Mouse (Mus musculus) retina, postnatal 7 days (tissue): Measurements from ENCODE around the gene Nup107.
"Not testable (repeated sequence)": the region's sequence is repeated elsewhere in the genome, so short reads cannot be mapped to it uniquely, and the experiment has no call there.

Experiments
- DNase-seq: peaks from one replicate; pipeline ENCODE4 v3.0.0-alpha.2; 2012; ENCODE audit warnings: low read depth, low spot score

The Nup107 gene

DNA sequence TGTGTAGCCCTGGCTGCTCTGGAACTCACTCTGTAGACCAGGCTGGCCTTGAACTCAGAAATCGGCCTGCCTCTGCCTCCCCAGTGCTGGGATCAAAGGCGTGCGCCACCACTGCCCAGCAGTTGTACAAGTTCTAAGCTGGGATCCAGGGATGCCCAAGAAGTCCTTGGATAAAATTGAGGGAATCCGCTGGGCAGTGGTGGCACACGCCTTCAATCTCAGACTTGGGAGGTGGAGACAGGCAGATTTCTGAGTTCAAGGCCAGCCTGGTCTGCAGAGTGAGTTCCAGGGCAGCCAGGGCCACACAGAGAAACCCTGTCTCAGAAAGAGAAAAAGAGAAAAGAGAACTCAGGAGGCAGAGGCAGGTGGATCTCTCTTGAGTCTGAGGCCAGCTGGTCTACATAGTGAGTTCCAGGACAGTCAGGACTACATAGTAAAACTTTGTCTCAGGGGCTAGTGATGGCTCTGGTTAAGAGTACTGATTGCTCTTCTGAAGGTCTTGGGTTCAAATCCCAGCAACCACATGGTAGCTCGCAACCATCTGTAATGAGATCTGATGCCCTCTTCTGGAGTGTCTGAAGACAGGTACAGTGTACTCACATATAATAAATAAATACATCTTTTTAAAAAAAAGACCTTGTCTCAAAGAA, 88.1 kb downstream of the Nup107 start:
- not testable (repeated sequence) for DNase-seq

DNA sequence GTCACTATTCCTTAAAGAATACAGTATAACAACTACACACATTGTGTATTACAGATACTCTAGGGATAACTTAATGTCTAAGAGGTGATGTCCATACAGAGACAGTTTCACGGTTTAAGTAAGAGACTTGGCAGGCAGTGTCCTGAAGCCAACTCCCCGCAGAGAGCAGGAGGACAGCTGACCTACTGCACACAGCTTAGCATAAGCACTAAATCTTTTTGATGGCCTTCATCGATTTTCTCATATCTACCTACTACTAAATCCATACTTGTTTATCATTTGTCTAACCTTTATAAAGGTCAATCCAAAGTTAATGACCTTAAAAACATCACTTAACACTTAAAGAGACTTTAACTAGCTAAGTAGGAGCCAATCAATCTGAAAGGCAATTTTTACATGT, 89.0 kb downstream of the Nup107 start:
- DNase-seq, result no peak

DNA sequence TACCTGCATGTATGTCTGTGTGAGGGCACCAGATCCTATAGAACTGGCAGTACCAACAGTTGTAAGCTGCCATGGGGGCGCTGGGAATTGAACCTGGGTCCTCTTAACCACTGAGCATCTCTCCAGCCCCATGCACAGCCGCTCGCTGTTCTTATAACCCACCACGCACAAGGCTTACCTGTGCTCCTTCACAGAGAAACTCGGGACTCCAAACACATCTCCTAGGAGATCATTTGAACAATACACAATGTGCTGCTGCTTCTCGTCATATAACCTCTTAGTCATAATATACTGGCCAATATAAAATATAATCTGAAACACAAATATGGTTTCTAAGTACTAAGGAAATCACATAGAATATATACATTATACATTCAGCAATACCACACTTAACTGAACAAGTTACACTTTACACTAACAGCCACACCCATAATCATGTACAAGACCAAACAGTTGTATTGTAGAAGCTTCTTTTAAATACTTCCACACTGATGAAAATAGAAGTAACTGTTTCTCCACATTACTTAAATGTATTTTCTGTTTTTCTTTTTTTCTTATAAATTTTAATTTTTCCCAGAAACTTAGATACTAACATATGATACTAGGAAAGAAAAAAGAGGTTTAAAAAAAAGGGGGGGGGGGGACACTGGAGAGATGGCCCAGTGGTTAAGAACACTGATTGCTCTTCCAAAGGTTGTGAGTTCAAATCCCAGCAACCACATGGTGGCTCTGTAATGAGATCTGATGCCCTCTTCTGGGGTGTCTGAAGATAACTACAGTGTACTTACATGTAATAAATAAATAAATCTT, 90.3 kb downstream of the Nup107 start:
- no peak for DNase-seq

DNA sequence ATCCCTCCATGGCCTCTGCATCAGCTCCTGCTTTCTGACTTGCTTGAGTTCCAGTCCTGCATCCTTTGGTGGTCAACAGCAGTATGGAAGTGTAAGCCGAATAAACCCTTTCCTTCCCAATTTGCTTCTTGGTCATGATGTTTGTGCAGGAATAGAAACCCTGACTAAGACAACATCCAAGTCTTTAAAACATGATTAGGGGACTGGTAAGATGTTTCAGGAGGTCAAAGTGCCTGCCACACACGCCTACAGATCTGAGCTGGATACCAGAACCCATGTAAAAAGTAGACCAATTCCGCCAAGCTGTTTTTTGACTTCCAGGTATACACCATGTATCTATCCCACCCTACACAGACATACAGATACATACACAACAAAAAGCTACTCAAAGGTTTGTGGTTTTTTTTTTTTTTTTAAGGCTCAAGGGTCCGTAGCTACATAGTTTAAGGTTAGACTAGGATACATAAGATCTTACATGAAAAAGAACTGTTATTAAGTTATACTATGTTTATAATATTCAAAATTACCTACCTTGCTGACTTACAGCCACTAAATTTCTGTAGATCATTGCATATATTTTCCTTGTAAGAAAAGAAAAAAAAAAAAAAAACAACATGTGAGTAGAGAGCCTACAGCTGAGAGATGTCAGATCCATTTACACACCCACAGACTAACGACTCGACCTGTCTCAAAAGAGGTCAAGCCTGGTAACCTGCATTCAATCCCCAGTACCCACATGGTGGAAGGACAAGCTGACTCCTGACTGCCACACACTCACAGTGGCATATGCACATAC, 91.3 kb downstream of the Nup107 start:
- no peak for DNase-seq
